Comparison of ENCODE assay signal across 23 mouse cellular contexts in the genomic region with DNA sequence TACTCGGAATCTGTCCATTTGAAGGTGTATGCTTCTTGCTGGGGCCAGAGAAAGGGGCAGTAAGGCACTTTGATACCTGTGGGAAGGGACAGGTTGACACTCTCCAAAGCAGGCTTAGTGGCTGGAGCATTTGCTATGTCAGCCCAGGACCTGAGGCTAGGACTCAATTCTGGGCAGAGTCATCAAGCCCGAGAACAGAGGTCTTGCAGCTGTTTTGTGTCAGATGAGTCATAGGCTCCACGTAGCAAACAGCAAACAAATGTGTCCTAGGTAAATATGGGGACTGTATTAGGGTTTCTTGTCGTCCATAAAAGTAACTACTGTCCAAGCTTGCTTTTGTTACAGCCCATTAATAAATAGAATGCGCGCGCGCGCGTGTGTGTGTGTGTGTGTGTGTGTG. TPM values are rescaled to one million over a fixed set of nuclear protein-coding genes. Genes with fewer than 3 reads are reported as not detected.
DNase-seq lines count a peak whose midpoint lies in the region; TF ChIP-seq lines count a peak whose summit lies in the region.
"Had no signal": no experiment of that assay in that cellular context is flagged by ENCODE, and none has a peak within 500 bp of the region (broad histone marks: within the 10 kb centered on the region; RNA-seq: fewer than 3 reads in every experiment).

No protein-coding gene starts in this region.

- H3K4me3 ChIP-seq in bone marrow macrophage, adult 2 months (ENCODE audit: insufficient read depth, low read length), result no peak overlapping the region
- no peak overlapping the region for H3K4me3 ChIP-seq in myocyte
- H3K4me3 ChIP-seq: embryonic facial prominence, embryonic 10.5 days; embryonic facial prominence, embryonic 12.5 days; forebrain, embryonic 13.5 days; forebrain, embryonic 15.5 days had no signal

- peak overlapping the region; percentile 97 for H3K27ac ChIP-seq in bone marrow macrophage, adult 2 months (ENCODE audit: insufficient read depth, low read depth, low read length)
- H3K27ac ChIP-seq: embryonic facial prominence, embryonic 10.5 days; embryonic facial prominence, embryonic 12.5 days; forebrain, embryonic 13.5 days; forebrain, embryonic 15.5 days had no signal

- no peaks in the 10 kb centered on the region for H3K79me2 ChIP-seq in myocyte (ENCODE audit: control insufficient read depth, insufficient read depth)

- no peaks in the 10 kb centered on the region for H3K36me3 ChIP-seq in myocyte (ENCODE audit: control insufficient read depth, insufficient read depth)
- H3K36me3 ChIP-seq: embryonic facial prominence, embryonic 10.5 days; embryonic facial prominence, embryonic 12.5 days; forebrain, embryonic 15.5 days; G1E had no signal

- H3K4me2 ChIP-seq in myocyte (ENCODE audit: low read depth), result peak overlapping the region; percentile 38
- H3K4me2 ChIP-seq: embryonic facial prominence, embryonic 12.5 days; forebrain, embryonic 13.5 days; forebrain, embryonic 15.5 days had no signal

- H3K4me1 ChIP-seq in bone marrow macrophage, adult 2 months (ENCODE audit: control insufficient read depth, insufficient read depth, low read length), result peaks cover 73% of the 10 kb centered on the region
- H3K4me1 ChIP-seq: embryonic facial prominence, embryonic 10.5 days; embryonic facial prominence, embryonic 12.5 days; forebrain, embryonic 13.5 days; forebrain, embryonic 15.5 days had no signal

- H3ac ChIP-seq in myocyte (ENCODE audit: control insufficient read depth, insufficient read length), result no peak overlapping the region

- peak; percentile 43 for DNase-seq in 3T3-L1 (ENCODE audit: low read depth, low spot score)
- peak; percentile 39 for DNase-seq in 416B (ENCODE audit: low read depth)
- DNase-seq in thymus, postnatal 25 days, result no peak
- no peak for DNase-seq in layer of hippocampus, adult 9-10 months (ENCODE audit: low spot score)
- DNase-seq in layer of hippocampus, postnatal 36 days, result no peak
- DNase-seq: adrenal gland, adult 2 months; adrenal gland, postnatal 10 days; adrenal gland, postnatal 25 days; cerebellum, adult 11-12 months; cerebellum, adult 2 months; cerebellum, adult 9-10 months; cerebellum, postnatal 10 days; cerebellum, postnatal 25 days; forebrain, postnatal 0 days had no signal

- TF ChIP-seq POLR2A in bone marrow macrophage, adult 2 months (IDR thresholded peaks at IDR 0.05; ENCODE audit: borderline replicate concordance, low read depth, low read length), result no peak
- TF ChIP-seq POLR2A in myocyte (IDR thresholded peaks at IDR 0.05; ENCODE audit: insufficient read length, low read depth), result no peak

- no peak for TF ChIP-seq CTCF in bone marrow macrophage, adult 2 months (IDR thresholded peaks at IDR 0.05; ENCODE audit: low read depth, low read length)

- no peaks in the 10 kb centered on the region for H3K27me3 ChIP-seq in myocyte (ENCODE audit: control insufficient read depth, insufficient read depth, insufficient read length)
- H3K27me3 ChIP-seq: CH12.LX; embryonic facial prominence, embryonic 12.5 days; forebrain, embryonic 13.5 days; forebrain, embryonic 15.5 days; Patski had no signal

TF ChIP-seq in myocyte, 11 proteins besides CTCF, POLR2A, EP300 and RAD21:
- TF ChIP-seq MYOD1 (IDR thresholded peaks at IDR 0.05; ENCODE audit: control insufficient read depth in 1 of 3, insufficient read length in 2 of 3, low read depth in 2 of 3) (peak; percentile 19 to 66 (median 48)), REST (IDR thresholded peaks at IDR 0.05; ENCODE audit: insufficient read depth, insufficient read length) (no peak), MYOG (IDR thresholded peaks at IDR 0.05; ENCODE audit: control insufficient read depth in 1 of 3, insufficient read depth in 1 of 3, insufficient read length in 2 of 3, low read depth in 2 of 3) (peak in 2 of 3 experiments; percentile 42 to 55)

RNA-seq across cellular contexts. Expression of a gene that starts 15.3 kb away (rescaled TPM):
- polyA plus RNA-seq in bone marrow macrophage, adult 2 months (2012; ENCODE audit: insufficient read depth, insufficient read length, missing spikeins), result 4,409 and 4,976 TPM in 2 replicates
- 525 TPM for polyA plus RNA-seq in myocyte (2012; fragmentation: generic; extraction: Trizol)
- 1 to 10 TPM in 1 of 2 experiments, under 1 TPM in 1; 0.62 to 1.4 TPM for total RNA-seq in layer of hippocampus, postnatal 36 days (2021)

RNA-seq across cellular contexts. Expression of a gene that starts 54.2 kb away (rescaled TPM):
- polyA plus RNA-seq in bone marrow macrophage, adult 2 months (2012; ENCODE audit: insufficient read depth, insufficient read length, missing spikeins), result 58.0 and 60.7 TPM in 2 replicates
- 22.9 TPM for polyA plus RNA-seq in myocyte (2012; fragmentation: generic; extraction: Trizol)
- 10 to 100 TPM; 55.8 to 57.8 TPM for total RNA-seq in layer of hippocampus, postnatal 36 days (2021)

Comparison
In these comparisons a context has a peak if more than half of its experiments do, and no peak if none do; other contexts are left out.
1. DNase-seq: peak in 3T3-L1 (single experiment) and 416B (single experiment); none in thymus, postnatal 25 days (single experiment), layer of hippocampus, adult 9-10 months (single experiment) and layer of hippocampus, postnatal 36 days (0 of 2).